Mouse (Mus musculus) cerebellum, postnatal 25 days (tissue): ENCODE data around the gene Marf1.
A peak's percentile ranks its signal among the peaks of the same experiment; 100 is the strongest.
"Not testable (repeated sequence)": the region's sequence is repeated elsewhere in the genome, so short reads cannot be mapped to it uniquely, and the experiment has no call there.

Source experiments
- DNase-seq, 2 experiments: peaks; one replicate each; pipeline ENCODE4 v3.0.0; 2021; ENCODE audit warnings: mixed read lengths in 2 of 2

Gene Marf1

DNA sequence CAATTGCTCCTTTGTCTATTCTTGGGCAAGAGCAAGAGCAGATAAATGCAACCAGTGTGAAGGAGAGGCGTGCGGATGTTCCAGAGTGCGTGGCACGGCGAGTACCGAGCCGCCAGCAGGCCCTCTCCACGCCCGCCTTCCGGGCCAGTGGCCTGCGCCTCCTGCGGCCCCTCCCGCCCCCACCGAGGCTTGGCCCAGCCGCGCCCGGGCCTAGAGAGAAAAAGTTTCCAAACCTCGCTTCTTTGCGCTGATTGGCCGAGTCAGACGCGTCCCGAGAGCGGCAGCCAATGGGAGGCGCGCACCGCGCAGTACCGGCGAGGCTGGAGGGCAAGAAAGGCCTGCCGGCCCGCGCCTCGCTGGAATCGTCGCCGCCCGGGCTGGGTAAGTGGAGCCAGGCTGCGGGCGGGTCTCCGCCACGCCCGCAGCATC lies at the start of gene Marf1, which contains the start of gene Nde1:
Marf1 (minus strand) TSS at position 364 of the 429 bp plus-strand sequence.
Nde1 (plus strand) TSS at position 288 of the 429 bp plus-strand sequence.
- DNase-seq = peak; percentile 80 to 87

DNA sequence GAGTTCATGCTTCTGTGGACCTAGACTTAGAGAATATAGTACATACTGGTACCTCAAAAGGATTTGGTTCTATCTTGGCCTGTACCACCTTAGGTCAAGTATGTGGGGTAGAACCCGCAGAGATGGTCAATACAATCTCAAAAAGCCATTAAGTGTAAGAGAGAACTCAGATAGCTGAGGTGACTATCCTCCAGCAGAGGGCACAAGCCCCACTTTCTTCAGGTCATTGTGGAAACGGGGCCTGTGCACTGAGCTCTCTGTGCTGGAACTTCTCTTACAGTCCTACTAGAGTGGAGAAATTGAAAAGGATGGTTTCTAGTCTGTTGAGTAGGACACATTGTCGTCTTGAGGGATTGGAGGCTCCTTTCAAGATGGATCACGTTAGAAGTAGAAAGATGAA lies 35.6 kb upstream of the Marf1 start:
- no peak for DNase-seq

DNA sequence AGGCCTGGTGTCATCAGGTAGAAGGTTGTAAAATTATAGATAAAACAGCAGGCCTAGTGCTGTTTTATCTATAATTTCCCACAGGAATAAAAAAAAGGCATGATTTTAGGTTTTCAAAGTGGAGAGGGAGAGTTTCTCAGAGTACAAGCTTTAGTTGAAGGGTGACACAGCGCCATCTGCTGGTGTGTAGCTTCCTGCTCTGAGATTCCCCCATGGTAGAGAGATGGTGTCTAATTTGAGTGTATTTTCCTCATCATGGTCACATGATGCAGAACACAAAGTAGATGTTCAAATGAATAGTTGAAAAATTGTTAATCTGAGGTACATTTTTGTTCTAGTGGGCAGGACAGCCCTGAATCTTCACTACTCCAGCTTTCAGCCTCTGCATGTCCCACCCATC lies 32.3 kb upstream of the Marf1 start:
- DNase-seq = peak; percentile 53 to 75

DNA sequence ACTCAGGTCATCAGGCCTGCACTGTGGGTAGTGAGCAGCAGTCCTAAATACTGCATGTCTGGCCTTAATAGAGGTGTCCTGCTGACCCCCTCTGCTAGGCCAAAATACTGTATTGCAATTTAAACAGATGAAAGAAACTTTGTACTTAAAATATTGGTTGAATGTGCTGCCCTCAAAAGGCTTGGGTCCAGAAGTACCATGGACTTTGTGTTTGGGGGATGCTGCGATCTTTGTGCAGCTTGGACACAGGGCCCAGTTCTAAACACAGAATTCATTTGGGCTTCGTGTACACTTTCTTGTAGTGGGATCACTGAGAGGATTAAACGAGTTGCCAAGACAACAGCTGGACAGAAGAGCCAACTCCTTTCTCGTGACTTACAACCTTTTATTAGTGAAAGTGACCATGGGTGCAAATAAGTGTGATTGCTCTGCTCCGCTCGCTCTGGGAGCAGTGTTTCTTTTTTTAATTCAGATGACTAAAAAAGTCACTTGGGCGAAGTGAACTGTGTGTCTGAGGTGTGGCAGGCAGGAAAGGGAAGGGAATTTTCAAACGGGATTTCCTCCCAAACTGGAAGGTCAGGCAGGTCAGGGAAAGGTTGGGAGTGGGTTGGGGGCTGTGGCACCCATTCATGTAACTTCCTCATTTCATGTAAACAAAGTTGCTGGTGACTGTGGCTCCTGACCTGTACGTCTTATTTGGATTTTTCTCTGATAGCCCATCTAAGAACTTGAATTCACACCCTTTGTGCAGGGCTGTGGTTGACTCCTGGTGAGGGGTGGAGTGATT lies 31.2 kb upstream of the Marf1 start:
- DNase-seq = no peak

DNA sequence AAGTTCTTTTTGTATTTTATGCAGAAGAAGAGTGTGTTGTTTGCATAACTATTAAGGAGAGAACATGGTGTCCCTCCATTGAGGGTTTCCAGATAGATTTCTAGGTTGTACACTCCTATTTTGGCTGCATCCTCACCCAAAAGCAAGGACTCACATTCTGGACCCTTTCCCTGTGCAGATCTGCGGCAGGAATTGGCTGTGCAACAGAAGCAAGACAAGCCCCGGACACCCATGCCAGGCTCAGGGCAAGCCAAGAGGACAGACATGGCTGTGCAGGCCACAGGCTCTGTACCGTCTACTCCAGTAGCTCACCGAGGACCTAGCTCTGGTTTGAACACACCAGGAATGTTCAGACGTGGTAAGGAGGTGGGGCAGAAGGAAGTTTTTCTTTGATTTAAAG lies 22.4 kb upstream of the Marf1 start:
- DNase-seq = no peak

DNA sequence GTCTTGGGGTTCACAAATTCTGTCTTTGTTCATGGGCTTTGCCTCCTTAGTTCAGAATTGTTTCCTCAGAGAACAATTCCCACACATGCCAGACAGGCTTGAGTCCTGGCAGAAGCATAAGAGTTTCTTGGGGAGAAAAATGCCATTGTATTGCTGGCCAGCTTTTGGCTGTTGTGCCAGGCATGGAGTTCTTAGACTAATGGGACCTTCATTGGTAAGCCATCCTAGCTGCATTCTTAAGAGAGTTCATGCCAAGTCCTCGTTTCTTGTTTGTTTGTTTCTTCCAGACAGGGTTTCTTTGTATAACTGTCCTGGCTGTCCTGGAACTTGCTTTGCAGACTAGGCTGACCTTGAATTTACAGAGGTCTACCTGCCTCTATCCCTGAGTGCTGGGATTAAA lies 20.7 kb upstream of the Marf1 start:
- no peak for DNase-seq

DNA sequence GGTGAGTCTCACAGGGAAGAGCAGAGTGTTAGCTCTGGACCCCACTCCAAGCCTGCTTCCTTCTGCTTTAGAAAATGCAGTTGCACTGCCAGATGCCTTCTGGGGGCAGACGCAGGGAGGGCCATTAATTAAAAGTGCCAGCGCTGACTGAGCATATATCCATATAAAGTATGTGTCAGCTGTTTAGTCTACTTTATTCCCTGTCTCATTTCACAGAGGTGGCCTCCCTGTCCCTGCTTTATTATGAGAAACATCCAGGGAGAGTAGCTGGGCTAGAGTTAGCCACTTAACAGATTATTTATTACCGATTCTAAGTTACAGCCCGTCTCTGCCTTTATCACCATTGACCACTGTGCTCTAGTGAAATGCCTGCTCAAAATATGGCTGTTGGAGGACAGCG lies 19.2 kb upstream of the Marf1 start:
- DNase-seq = no peak

DNA sequence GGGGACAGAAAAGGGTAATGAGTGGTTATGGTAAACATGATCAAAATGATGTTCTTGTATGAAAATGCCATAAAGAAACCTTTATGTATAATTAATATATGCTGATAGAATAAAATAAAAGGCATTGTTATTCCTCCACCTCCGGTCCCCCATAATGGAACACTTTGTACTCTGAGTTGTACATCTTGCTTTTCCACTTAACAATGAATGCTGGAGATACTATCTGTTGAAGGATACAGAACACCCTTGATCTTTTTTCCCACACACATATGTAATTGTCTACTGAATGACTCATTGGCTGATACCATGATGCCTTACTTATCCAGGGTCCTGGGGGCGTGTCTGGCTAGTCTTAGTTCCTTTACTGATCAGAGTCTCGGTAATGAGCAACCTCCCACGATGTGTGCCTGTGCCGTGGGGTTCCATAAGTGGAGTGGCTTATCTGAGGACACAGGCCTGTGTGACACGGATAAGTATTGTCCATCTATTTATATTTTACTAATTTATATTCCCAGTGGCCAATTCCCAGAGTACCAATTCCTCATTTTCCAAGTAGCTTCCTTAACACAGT lies 17.1 kb upstream of the Marf1 start:
- DNase-seq = no peak

DNA sequence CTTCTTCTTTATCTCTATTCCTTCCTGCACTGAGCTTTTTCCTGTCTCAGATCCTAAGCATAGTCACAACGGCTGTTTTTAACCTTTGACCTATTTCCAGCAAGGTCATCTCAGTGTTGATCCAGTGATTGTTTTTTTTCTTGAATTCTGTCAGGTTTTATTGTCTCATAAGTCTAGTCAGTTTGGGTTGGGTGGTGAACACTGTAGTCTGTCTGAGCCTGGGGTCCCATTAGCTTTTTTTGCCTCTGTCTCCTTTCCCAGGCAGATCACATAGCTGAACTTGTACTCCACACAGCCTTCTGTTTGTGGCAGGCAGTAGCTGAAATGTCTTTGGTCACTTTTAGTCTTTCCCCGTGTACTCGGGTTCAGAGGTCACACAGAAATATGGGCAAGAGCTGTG lies 14.9 kb upstream of the Marf1 start:
- no peak for DNase-seq

DNA sequence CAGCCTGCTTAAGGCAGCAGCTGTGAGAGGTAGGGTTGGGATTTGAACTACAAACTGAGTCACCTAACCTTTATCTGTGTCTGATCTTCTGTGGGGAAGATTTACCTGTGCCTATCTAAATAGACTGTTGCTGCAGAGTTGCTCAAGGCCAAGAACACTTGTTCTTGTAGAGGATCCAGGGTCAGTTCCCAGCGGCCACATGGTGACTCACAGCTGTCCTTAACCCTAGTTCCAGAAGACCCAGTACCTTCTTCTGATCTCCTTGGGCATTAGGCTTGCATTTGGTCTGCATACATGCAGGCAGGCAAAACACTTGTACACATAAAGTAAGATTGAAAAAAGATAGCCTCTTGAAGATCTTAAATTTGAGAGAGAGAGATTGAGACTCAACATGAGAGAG lies 6.6 kb upstream of the Marf1 start:
- no peak for DNase-seq

DNA sequence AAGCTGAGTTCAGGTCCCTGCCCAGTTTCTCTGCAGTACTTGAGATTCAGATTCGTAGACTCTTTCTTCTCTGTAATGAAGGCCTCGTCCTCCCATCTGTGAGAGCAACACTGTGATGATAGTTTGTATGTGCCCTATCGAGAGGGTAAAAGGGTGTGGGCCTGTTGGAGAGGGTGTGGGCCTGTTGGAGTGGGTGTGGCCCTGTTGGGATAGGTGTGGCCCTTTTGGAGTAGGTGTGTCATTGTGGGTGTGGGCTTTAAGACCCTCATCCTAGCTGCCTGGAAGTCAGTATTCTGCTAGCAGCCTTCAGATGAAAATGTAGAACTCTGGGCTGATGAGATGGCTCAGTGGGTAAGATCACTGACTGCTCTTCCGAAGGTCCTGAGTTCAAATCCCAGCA lies 3.3 kb upstream of the Marf1 start:
- no peak for DNase-seq

DNA sequence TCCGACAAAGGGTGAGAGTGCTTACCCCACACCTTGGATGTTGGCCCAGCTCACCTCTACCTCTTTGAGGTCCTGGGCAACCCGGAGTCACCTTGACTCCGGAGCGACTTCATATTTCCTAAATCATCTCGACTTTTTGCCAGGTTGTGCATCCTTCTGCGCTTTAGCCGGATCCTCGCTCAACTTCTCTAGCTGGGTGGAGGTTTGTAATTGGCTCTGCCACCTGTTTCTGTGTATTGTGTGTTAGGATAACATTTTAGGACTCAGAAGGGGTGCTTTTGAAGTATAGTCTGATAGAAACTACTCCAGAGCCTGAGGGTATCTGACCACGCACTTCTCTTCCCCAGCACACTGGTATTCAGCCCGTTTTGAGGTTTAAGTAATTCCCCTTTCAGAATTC lies 580 bp upstream of the Marf1 start:
- DNase-seq = no peak

DNA sequence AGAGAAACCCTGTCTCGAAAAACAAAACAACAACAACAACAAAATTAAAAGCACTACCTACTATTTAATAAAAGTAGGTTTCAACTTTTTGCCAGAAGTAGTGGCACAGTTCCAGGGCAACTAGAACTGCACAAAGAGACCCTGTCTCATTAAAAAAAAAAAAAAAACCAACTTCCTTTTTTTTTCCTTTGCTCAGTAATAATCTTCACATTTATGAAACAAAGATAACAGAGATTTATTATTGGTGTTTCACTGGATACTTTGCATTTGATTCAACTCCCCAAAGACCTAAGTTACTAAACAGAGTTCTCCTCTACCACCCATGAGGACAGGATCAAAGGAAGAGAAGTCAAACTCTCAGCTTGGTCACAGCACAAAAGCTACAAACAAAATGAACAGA lies 2.2 kb downstream of the Marf1 start:
- no peak for DNase-seq

DNA sequence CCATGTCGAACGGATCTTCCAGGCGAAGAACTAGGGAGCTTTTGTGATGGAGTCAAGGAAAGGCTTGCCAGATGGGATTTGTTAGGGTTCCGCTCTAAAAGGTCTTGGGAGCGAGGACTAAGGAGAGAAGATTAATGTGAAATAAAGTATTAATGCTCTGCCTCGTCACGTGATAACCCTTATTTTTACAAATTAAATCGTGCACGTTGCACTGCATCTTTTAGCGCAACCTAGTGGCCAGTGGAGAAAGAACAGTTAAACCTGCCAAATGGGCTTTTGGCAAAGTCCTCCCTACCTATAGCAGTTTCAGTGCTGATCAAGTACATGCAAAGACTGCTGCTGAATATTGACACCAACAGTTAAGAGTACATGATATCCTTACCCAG lies 3.4 kb downstream of the Marf1 start:
- peak in 1 of 2 experiments; percentile 87 for DNase-seq

DNA sequence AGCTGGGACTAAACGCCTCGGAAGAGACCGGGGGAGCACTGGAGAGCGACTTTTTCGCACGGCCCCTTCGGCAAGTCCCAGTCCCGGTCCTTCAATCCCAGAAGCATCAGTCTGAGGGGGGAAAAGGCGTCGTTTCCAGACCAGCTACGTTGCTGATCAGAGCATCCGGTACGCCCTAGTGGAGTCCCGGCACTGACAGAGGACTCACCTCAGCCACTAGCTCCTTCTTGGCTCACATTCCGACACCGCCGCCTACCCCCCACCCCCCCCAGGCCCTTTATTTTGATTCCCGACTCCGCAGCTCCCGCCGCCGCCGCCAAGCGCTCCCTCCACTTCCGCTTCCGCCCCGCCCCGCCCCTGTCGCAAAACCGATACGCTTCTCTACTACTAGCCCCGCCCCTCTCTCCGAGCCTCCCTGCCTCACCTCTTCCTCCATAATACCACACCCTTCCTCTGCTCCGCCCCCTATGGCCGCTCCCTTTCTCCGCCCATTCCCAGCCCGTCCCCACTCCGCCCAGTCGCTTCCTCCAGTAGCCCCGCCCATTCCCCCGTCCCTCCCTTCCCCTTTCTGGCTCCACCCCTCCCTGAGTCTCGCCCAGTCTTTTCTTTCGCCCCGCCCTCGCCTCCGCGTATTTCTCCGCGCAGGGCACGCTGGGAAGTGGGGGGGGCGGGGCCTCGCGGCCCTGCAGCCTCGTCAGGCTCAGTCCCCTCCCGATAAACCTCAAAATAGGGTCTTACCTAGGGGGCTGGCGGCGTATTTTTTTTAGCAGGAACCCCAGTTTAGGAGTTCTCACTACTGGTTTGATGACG lies 4.0 kb downstream of the Marf1 start:
- DNase-seq = peak; percentile 98 to 99

DNA sequence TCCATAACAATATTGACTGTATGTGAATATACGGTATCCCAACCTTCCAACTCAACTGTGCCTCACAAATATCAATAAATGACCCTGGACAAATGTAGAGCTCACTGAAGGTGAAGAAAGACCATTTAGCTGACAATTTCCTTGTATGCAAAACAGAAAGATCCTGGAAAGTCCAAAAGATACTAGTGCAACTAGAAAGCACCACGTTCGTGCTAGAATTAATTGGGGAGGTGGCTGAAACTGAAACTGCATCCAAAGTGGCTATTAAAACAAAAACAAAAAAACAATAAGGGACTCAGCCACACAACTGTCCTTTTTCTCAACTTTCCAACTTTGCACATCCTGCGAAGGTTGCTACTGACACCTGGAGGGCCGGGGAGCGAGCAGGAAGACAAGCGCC lies 4.6 kb downstream of the Marf1 start:
- DNase-seq = no peak

DNA sequence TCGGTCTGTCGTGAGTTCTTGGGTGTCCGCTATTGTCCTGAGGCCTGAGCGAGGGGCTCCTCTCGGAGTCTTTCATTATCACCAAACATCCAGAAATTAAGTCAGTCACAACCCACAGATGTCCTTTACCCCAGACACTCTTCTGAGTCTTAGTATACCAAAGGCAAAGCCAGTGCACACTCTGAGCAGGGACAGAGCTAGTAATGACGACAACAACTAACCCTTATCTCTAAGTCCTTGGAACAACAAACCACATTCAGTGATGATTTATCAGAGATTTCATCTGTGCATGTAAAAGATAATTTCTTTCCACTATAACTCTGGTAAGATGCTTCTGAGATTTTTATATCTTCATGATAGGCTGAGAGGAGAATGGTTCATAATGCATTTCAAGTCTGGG lies 6.8 kb downstream of the Marf1 start:
- DNase-seq = no peak

DNA sequence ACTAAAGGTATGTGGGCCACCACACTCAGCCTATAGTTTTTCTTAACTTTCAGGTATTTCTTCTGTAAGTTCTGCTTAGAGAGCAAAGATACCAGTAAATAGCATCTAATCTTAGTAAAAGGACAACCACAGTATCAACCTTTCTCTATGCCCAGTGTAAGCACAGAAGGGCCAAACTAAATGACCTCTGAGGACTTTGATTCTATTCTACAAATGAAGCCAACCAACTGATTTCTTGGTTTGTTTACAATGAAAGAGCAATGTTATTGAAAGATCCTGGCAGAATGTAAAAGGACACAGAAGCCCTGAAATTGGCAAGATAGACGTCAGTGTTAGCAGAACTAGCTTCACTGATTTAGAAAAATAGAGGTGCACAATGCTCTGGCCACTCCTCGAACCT lies 7.5 kb downstream of the Marf1 start:
- DNase-seq = not testable (repeated sequence)

DNA sequence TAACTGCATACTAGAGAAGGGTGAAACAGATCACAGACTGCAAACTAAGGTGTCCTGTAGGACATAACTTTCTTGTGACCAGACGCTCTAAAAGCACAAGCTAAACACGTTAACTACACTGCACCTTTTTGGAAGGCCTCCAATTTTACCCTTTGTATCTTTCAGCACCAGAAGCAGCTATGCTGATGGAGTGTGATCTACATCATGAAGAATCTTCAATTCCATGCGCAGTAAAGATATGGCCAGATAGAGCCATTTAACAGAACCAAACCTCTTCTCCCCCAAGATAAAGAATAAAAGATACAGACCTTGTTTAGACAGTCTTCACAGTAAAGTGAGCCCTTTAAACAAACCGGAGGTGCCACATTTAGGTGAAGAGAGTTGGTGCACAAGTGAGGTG lies 11.4 kb downstream of the Marf1 start:
- DNase-seq = no peak

DNA sequence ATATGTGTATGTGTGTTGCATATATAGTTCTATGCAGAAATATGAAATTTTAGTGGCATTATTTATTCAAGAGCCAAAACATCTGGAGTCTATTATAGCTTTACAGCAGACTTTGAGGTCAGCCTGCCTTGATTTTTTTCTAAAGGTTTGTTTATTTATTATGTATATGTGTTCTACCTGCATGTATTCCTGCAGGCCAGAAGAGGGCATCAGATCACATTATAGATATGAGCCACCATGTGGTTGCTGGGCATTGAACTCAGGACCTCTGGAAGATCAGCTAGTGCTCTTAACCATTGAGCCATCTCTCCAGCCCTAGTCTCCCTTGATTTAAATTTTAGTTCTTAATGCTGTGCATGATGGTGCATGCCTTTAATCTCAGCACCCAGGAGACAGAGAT lies 15.4 kb downstream of the Marf1 start:
- no peak for DNase-seq

DNA sequence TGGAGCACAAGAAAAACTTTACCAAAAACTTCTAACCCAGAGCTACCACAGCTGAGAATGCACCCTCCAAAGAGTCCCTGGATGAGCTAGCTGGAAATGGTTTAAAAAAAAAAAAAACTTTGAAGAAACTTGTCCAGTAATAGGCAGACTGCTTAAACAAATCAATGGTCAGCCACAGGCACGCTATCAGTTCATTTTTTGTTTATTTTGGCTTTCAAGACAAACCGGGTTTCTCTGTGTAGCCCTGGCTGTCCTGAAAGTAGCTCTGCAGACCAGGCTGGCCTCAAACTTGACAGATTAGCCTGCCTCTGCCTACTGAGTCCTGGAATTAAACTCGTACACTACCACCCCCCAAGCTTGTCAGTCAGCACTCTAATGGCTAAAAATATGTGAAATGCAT lies 19.9 kb downstream of the Marf1 start:
- DNase-seq = no peak

DNA sequence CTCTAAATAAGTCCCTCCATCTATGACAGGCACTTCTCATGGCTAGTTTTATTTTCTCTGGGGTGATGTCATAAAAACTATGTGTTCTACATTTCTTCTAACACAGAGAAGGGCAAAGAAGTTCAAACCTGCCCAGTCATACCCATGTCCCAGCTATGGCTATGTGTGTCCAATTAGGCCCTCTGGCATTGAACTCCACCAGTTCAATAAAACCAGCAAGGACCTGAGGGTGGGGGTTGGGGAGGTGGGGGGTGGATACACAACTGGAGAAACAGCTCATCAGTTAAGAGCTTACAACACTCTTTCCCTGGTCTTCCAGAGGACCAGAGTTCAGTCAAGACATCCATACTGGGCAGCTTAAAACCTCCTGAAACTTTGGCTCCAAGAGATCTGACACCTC lies 24.0 kb downstream of the Marf1 start:
- no peak for DNase-seq

DNA sequence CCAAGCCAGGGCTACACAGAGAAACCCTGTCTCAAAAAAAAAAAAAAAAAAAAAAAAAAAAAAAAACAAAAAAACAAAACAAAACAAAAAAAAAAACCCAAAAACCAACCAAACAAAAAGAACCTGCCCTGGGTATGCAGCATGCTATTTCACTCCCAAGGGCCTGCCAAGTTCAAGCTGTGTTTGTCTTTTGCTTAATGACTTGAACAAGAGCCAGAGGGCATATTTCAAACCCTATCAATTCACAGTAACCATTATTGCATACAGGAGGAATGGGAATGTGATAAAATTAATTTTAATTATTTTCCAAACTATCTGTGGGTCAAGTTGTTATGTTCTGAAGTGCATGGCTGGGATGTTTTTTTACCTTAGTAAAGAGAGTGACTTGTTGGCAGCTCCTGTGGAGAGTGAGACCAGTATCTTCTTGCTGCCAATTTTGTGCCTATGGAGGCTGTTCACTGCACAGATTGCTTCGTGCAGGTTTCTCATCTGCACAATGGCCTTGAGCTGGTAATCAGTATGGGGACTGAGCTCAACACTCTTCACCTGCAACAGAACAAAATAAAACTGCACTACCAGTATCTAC lies 25.1 kb downstream of the Marf1 start:
- peak; percentile 22 to 27 for DNase-seq

DNA sequence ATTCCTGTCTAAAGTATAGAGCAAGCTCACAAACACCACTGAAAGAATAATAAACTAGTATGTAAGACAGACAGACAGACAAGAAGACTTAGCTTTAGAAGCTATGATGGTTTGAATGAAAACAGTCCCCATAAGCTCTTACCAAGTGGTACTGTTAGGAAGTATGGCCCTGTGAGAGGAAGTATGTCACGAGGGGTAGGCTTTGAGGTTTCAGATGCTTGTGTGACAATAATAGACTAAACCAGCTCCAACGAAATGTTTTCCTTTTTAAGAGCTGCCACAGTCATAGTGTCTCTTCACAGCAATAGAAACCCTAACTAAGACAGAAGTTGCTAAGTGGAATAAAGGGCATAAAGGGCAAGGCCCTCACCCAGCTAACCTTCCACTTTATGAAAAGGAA lies 28.1 kb downstream of the Marf1 start:
- DNase-seq = no peak
